In genomic region chr11:27203330-27204214, GRCm38 (mm10) we compare ENCODE assay signal across 12 mouse cellular contexts.
"Had no signal": no experiment of that assay in that cellular context is flagged by ENCODE, and none has a peak within 500 bp of the region (broad histone marks: within the 10 kb centered on the region; RNA-seq: fewer than 3 reads in every experiment).

No protein-coding gene starts in this region.

- H3K4me3 ChIP-seq: limb, embryonic 13.5 days; liver, embryonic 15.5 days; midbrain, embryonic 13.5 days; myocyte; neural tube, embryonic 15.5 days had no signal

- H3K4me2 ChIP-seq: limb, embryonic 13.5 days; liver, embryonic 15.5 days; midbrain, embryonic 13.5 days; neural tube, embryonic 15.5 days had no signal

- H3K27me3 ChIP-seq: limb, embryonic 13.5 days; liver, embryonic 15.5 days; midbrain, embryonic 13.5 days; neural tube, embryonic 15.5 days had no signal

- H3K9me3 ChIP-seq: limb, embryonic 13.5 days; liver, embryonic 15.5 days; midbrain, embryonic 13.5 days; neural tube, embryonic 15.5 days had no signal

- ATAC-seq: lung, postnatal 0 days; midbrain, embryonic 13.5 days had no signal

- H3K4me1 ChIP-seq: limb, embryonic 13.5 days; liver, embryonic 15.5 days; midbrain, embryonic 13.5 days; neural tube, embryonic 15.5 days had no signal

- H3K27ac ChIP-seq: limb, embryonic 13.5 days; liver, embryonic 15.5 days; midbrain, embryonic 13.5 days; neural tube, embryonic 15.5 days; stomach, postnatal 0 days had no signal

- DNase-seq: kidney, postnatal 14 days; left cerebral cortex, postnatal 4 days; lung, adult 2 months; lung, postnatal 36 days; thymus, postnatal 4 days had no signal

- H3K9ac ChIP-seq: limb, embryonic 13.5 days; liver, embryonic 15.5 days; midbrain, embryonic 13.5 days; neural tube, embryonic 15.5 days had no signal

- H3K36me3 ChIP-seq: limb, embryonic 13.5 days; liver, embryonic 15.5 days; midbrain, embryonic 13.5 days; neural tube, embryonic 15.5 days had no signal
